Mouse (Mus musculus) heart, postnatal 0 days (tissue): ENCODE results near the gene Tlr12.

ENCODE experiments used
- CTCF ChIP-seq: IDR thresholded peaks from 2 replicates; pipeline ENCODE4 v1.5.1; 2016; ENCODE audit warnings: antibody characterized with exemption, control low read depth, low read depth
- EP300 ChIP-seq: IDR thresholded peaks from 2 replicates; pipeline ENCODE4 v1.6.1; 2016; ENCODE audit warnings: antibody characterized with exemption, low read depth

- no peak for TF ChIP-seq CTCF
- TF ChIP-seq EP300 = no peak
Measured at GRCm38 (mm10) chr4:128652584-128653298, 34.3 kb upstream of the Tlr12 start.
